ENCODE assay signal across 8 mouse cellular contexts in genomic region chr17:31870931-31871421, GRCm38 (mm10). TPM values are rescaled to one million over a fixed set of nuclear protein-coding genes. Genes with fewer than 3 reads are reported as not detected.
DNase-seq lines count a peak whose midpoint lies in the region; ATAC-seq and TF ChIP-seq lines count a peak whose summit lies in the region.

No protein-coding gene starts in this region.

- peak overlapping the region; percentile 47 for H3K4me2 ChIP-seq in kidney, embryonic 15.5 days
- peak overlapping the region; percentile 22; the same call in 1 of the 2 replicates for H3K4me2 ChIP-seq in embryonic facial prominence, embryonic 12.5 days (replicated peaks)
- H3K4me2 ChIP-seq in liver, embryonic 13.5 days: peak overlapping the region; percentile 45

- H3K4me3 ChIP-seq in kidney, embryonic 15.5 days (replicated peaks): no peak overlapping the region
- H3K4me3 ChIP-seq in kidney, adult 2 months (ENCODE audit: insufficient read depth, low read depth, low read length): no peak overlapping the region
- peak overlapping the region; percentile 70 for H3K4me3 ChIP-seq in E14TG2a.4 (replicated peaks; ENCODE audit: low read length)
- H3K4me3 ChIP-seq in embryonic facial prominence, embryonic 12.5 days: no peak overlapping the region
- H3K4me3 ChIP-seq in liver, embryonic 13.5 days (replicated peaks): no peak overlapping the region

- TF ChIP-seq CTCF in kidney, adult 2 months (conservative IDR thresholded peaks at IDR 0.05; ENCODE audit: insufficient read depth, insufficient read length, low read depth, low read length): no peak
- no peak for TF ChIP-seq CTCF in E14TG2a.4 (conservative IDR thresholded peaks at IDR 0.05; ENCODE audit: low read length)

- H3K9ac ChIP-seq in kidney, embryonic 15.5 days: no peak overlapping the region
- no peak overlapping the region for H3K9ac ChIP-seq in embryonic facial prominence, embryonic 12.5 days
- no peak overlapping the region; the same call in 1 of the 2 replicates for H3K9ac ChIP-seq in liver, embryonic 13.5 days

- 13% methylated on average over 13 of the region's 13 CpGs for WGBS in kidney, embryonic 15.5 days
- 25% methylated on average over 13 of the region's 13 CpGs for WGBS in kidney, adult 2 months
- WGBS in embryonic facial prominence, embryonic 12.5 days: 14% methylated on average over 13 of the region's 13 CpGs
- 13% methylated on average over 13 of the region's 13 CpGs for whole genome bisulfite sequencing in liver, embryonic 13.5 days (ENCODE audit: insufficient replicate concordance)

- TF ChIP-seq POLR2A in kidney, adult 2 months (IDR thresholded peaks at IDR 0.05; ENCODE audit: low read depth, low read length): no peak

- no peaks in the 10 kb centered on the region for H3K27me3 ChIP-seq in kidney, embryonic 15.5 days
- no peaks in the 10 kb centered on the region for H3K27me3 ChIP-seq in kidney, adult 2 months (replicated peaks; ENCODE audit: control insufficient read depth, insufficient read depth, low read length)
- H3K27me3 ChIP-seq in E14TG2a.4 (ENCODE audit: insufficient read depth, low read length): peaks cover 18% of the 10 kb centered on the region
- H3K27me3 ChIP-seq in embryonic facial prominence, embryonic 12.5 days: no peaks in the 10 kb centered on the region
- H3K27me3 ChIP-seq in liver, embryonic 13.5 days: no peaks in the 10 kb centered on the region

- no peaks in the 10 kb centered on the region for H3K36me3 ChIP-seq in kidney, embryonic 15.5 days
- H3K36me3 ChIP-seq in kidney, adult 2 months (ENCODE audit: control insufficient read depth, insufficient read depth, low read length): no peaks in the 10 kb centered on the region
- H3K36me3 ChIP-seq in E14TG2a.4 (ENCODE audit: insufficient read depth, low read length): no peaks in the 10 kb centered on the region
- H3K36me3 ChIP-seq in embryonic facial prominence, embryonic 12.5 days: no peaks in the 10 kb centered on the region
- no peaks in the 10 kb centered on the region for H3K36me3 ChIP-seq in liver, embryonic 13.5 days

- H3K27ac ChIP-seq in kidney, embryonic 15.5 days: peak overlapping the region; percentile 71
- no peak overlapping the region for H3K27ac ChIP-seq in kidney, adult 2 months (ENCODE audit: insufficient read depth, low read depth, low read length)
- H3K27ac ChIP-seq in embryonic facial prominence, embryonic 12.5 days: peak overlapping the region; percentile 41; the same call in 1 of the 2 replicates
- no peak overlapping the region for H3K27ac ChIP-seq in liver, embryonic 13.5 days

- peaks cover 34% of the 10 kb centered on the region for H3K4me1 ChIP-seq in kidney, embryonic 15.5 days
- no peaks in the 10 kb centered on the region for H3K4me1 ChIP-seq in kidney, adult 2 months (ENCODE audit: control insufficient read depth, insufficient read depth, low read length)
- H3K4me1 ChIP-seq in E14TG2a.4 (replicated peaks; ENCODE audit: low read depth, low read length): peaks cover 41% of the 10 kb centered on the region
- H3K4me1 ChIP-seq in embryonic facial prominence, embryonic 12.5 days: peaks cover 22% of the 10 kb centered on the region; the same call in 1 of the 2 replicates
- H3K4me1 ChIP-seq in liver, embryonic 13.5 days (replicated peaks): peaks cover 32% of the 10 kb centered on the region

- intact Hi-C loops in left cerebral cortex, postnatal 25 days (cut with DNase I): no loop called here

- ATAC-seq in kidney, embryonic 15.5 days (replicated peaks; ENCODE audit: low FRiP score): peak; percentile 65
- ATAC-seq in embryonic facial prominence, embryonic 12.5 days (ENCODE audit: insufficient number of reproducible peaks, insufficient read depth, low FRiP score, low TSS enrichment): peak; percentile 55; the same call in 1 of the 2 replicates
- ATAC-seq in liver, embryonic 13.5 days (ENCODE audit: low read depth): peak; percentile 23; the same call in 1 of the 2 replicates

- DNase-seq in kidney, adult 2 months: no peak
- DNase-seq in liver, embryonic 13.5 days: no peak
- no peak for DNase-seq in left cerebral cortex, adult 8-10 months (ENCODE audit: low spot score in 2 of 2)
- no peak for DNase-seq in cerebellum, postnatal 36 days
- DNase-seq in left cerebral cortex, postnatal 25 days (ENCODE audit: low spot score in 2 of 2): no peak

- H3K9me3 ChIP-seq in kidney, embryonic 15.5 days (replicated peaks): no peaks in the 10 kb centered on the region
- H3K9me3 ChIP-seq in E14TG2a.4 (ENCODE audit: low read length): no peaks in the 10 kb centered on the region
- H3K9me3 ChIP-seq in embryonic facial prominence, embryonic 12.5 days: no peaks in the 10 kb centered on the region
- H3K9me3 ChIP-seq in liver, embryonic 13.5 days (replicated peaks): no peaks in the 10 kb centered on the region

RNA-seq across cellular contexts. Expression of gene Sik1, which starts 15.4 kb away (rescaled TPM):
- polyA plus RNA-seq in kidney, embryonic 15.5 days (2015; fragmentation: Nextera tagmentation; extraction: Ambion mirVana): 17.5 and 18.5 TPM in 2 replicates
- polyA plus RNA-seq in kidney, adult 2 months (2012; rRNA removed): 35.5 and 57.6 TPM in 2 replicates
- polyA plus RNA-seq in embryonic facial prominence, embryonic 12.5 days (2016; fragmentation: Nextera tagmentation; extraction: Ambion mirVana): 13.0 and 15.8 TPM in 2 replicates
- polyA plus RNA-seq in liver, embryonic 13.5 days (2015; fragmentation: Nextera tagmentation; extraction: Ambion mirVana): 3.6 and 3.9 TPM in 2 replicates
- 10 to 100 TPM; 14.3 to 21.7 (median 18.2) TPM for total RNA-seq in left cerebral cortex, adult 8-10 months (2022)
- total RNA-seq in left cerebral cortex, postnatal 25 days (2021): 10 to 100 TPM; 20.2 to 20.9 TPM

Comparison
In these comparisons a context has a peak if more than half of its experiments do, and no peak if none do; other contexts are left out.
1. H3K27ac ChIP-seq: peak in kidney, embryonic 15.5 days (single experiment) and embryonic facial prominence, embryonic 12.5 days (single experiment); none in kidney, adult 2 months (single experiment) and liver, embryonic 13.5 days (single experiment).
2. Peak in every context shown above with its lines, with median percentiles within 50 percentile points of each other: ATAC-seq and H3K4me2 ChIP-seq.